Mouse (Mus musculus) heart, postnatal 10 days (tissue): ENCODE results near the gene Gm28729. TPM values are rescaled to one million over a fixed set of nuclear protein-coding genes. Genes with fewer than 3 reads are reported as not detected.
"Not testable (repeated sequence)": the region's sequence is repeated elsewhere in the genome, so short reads cannot be mapped to it uniquely, and the experiment has no call there.

ENCODE experiments used
- DNase-seq, 2 experiments: peaks; one replicate each; pipeline ENCODE4 v3.0.0; 2021
- intact Hi-C: fragments of 180-260 bp; cut with DNase I; formaldehyde crosslinking; loops from one replicate; pipeline ENCODE4 v1.15.1; 2025
- total RNA-seq, 2 experiments: library from RNA; stranded (reverse); gene quantifications; 2 replicates each; pipeline ENCODE4 v1.2.3; 2021

Gene Gm28729
- total RNA-seq, 2 experiments from 2014 or later: not detected

DNA sequence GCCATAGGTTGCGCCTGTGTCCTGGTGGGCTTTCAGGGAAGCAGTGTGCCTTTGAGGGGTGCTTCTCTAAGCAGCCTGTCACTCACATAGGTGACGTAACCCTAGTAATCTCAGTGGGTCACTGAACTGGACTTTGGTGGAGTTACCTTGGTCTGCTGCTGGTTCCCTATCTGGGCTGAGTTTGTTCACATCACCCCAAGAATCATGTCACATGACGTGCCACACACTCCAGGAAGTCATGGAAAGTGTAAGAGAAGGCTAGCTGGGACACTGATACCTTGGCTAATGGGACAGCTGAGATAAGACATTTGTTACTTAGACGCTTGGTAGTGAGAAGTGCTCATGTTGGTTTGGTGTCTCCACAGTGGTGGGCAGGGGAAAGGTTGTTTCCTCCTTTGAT lies 947 bp upstream of the Gm28729 start:
- no peak for DNase-seq
- intact Hi-C loops: no loop called here

DNA sequence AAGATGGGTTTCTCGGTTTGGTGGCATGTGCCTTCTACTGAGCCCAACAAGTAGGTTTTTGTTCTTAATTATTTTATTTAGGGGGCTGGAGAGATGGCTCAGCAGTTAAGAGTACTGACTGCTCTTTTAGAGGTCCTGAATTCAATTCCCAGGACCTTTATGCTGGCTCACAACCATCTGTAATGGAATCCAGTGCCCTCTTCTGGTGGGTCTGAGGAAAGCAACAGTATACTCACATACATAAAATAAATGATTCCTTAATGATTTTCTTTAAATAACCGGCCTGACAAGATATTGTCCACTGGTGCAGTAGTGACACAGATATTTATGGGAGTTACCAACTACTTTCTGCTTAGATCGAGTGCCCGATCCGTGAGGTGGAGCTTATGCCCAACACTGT lies 1.9 kb downstream of the Gm28729 start:
- intact Hi-C loops: no loop called here
- DNase-seq: no peak

DNA sequence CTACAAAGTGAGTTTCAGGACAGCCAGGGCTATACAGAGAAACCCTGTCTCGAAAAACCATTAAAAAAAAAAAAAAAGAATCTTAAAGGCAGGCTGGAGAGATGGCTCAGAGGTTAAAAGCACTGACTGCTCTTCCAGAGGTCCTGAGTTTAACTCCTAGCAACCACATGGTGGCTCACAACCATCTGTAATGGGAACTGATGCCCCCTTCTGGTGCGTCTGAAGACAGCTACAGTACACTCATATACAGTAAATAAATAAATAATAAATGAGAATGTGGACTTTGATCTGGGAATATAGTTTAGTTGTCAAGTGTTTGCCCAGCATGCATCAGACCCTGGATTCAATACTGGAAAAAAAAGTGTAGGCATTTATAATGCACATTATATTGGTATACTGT lies 3.5 kb downstream of the Gm28729 start:
- DNase-seq, intact Hi-C loops: not testable (repeated sequence)

DNA sequence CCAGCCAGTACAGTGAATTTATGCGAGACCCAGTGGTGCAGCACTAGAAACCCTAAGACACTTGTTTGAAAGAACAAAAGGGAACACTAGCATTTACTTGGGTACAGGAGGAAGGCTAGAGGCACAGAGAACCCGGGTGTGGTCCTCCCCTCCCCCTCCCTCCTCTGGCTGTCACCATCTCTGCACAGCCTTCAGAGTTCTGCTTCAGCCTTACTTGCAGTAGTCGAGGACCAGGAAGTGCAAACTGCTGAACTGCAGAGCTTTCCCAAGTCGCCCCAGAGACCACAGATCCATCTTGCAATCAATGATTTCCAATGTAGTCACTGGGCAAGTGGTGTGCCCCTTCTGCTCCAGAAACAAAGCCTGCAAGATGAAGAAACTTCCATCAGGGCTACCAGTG lies 7.6 kb downstream of the Gm28729 start:
- intact Hi-C loops: no loop called here
- no peak for DNase-seq

DNA sequence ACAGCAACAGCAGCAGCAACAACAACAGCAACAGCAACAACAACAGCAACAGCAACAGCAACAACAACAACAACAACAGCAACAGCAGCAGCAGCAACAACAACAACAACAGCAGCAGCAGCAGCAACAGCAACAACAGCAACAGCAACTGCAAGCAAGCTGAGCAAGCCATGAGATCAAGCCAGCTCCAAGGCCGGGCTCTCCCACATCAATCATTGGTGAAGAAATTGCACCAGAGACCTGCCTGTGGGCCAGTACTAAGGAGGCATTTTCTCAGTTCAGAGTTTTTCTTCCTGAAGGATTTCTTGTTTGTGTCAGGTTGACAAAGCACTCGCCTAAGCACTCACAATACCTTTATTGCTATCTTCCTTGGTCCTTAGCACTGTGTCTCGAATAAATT lies 8.3 kb downstream of the Gm28729 start:
- intact Hi-C loops: no loop called here
- no peak for DNase-seq

DNA sequence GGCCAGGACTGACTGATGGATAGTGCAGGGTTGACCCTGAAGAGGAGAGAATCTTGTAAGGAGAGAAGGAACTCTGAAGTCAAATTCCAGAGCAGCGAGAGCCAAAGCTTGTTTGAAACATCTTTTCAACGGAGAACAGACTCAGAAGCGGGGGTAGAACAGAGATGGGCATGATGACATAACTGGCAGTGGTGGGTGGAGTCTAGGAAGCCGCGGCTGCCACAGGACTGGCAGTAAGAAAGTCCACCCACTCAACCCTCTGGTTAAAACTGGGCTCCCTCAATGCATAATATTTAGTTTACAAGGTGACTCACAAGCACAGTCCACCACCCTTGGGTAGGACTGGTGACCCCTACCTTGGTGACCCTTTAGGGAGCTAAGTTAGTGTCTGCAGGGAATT lies 9.3 kb downstream of the Gm28729 start:
- intact Hi-C loops: no loop called here
- no peak for DNase-seq

DNA sequence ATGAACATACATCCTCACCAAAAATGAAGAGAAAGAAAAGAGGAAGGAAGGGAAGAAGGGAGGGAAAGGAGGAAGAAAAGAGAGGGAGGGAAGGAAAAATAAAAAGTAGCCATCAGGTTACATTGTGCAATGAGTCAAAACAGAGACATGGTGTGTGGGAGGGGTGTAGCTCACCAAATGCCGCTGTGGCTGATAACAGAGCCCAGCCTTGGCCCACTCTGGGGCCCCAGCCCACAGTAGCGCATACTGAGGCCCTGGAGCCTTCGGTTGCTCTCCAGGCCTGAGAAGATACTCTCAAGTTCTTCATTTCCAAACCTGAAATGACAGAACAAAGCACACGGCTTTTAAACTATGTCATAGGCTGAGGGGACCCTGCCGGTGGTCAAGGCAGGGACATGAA lies 10.8 kb downstream of the Gm28729 start:
- intact Hi-C loops: no loop called here
- DNase-seq: no peak

DNA sequence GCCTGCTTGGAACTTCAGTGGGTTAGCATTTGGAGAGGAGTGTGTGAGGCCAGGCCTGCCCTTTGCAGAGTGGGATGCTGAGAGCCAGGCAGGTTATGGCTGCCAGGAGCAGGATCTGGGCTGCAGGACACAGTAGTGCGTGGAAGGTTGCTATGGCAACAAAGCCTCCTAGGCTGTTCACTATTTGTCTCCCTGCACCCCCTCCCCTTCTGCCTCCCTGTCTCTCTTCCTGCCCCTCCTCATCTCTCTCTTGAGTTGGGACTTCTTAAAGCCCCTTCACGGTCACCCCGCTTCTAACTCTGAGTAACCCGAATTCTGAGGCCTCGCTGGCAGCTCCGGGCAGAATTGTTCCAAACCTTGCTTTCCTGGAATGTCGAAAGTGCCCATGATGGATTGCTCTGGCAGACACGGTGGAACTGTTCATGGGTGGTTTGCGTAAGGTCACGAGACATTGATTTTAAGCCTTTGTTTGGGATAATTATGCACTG lies 19.0 kb downstream of the Gm28729 start:
- intact Hi-C loops: no loop called here
- DNase-seq: peak in 1 of 2 experiments; percentile 10

DNA sequence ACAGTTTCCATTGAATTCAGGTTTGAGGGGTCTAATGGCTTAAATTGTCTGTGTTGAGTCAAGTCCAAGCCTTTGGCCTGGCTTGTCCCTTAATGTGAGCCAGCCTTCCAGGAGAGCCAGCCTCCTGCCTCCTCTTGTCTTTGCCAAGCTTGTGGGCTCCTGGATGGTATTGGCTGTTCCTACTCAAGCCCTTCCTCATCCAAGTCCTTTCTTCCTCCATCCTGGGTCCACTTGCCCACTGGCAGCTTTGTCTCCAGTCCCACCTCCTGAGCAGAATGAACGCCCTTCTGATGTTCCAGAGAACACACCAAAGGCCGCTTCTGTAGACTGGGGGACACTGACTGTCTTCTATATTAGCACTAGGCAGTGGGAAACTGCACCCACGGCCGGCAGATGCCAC lies 19.9 kb downstream of the Gm28729 start:
- DNase-seq: no peak
- intact Hi-C loops: no loop called here

DNA sequence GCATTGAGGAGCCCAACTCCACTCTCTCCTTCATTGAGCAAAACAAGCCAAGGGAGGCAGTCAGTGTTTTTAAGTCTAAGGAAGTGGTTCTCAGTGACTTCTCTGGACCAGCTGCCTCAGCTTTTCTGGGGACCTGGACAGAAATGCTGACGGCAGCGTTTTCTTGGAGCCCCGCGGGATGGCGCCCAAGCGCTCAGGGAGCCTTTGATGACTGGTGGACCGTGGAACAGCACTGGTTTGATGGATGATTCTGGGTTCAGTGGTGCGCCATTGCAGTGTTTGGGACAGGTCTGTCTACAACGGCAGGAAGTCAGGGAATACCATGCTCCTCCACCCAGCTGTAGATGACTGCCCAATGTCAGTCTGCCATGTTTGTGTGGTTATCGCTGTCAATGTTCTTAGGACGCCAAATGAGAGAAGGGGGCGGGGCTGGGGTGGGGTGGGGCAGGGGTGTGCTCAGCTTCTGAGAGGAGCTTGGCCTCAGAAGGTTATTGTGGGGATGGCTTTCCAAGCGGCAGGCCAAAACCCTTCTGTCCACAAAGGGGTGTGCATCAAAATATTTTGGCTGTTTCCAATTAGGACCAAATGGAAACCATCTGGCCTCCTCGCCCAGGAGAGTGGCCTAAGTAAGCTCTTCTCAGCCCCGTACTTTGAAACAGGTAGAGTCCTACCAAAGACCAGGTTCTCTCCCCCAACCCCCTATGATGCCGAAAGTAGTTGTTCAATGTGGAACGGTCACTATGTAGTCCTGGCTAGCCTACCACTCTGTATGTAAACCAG lies 20.8 kb downstream of the Gm28729 start:
- intact Hi-C loops: no loop called here
- DNase-seq: no peak

DNA sequence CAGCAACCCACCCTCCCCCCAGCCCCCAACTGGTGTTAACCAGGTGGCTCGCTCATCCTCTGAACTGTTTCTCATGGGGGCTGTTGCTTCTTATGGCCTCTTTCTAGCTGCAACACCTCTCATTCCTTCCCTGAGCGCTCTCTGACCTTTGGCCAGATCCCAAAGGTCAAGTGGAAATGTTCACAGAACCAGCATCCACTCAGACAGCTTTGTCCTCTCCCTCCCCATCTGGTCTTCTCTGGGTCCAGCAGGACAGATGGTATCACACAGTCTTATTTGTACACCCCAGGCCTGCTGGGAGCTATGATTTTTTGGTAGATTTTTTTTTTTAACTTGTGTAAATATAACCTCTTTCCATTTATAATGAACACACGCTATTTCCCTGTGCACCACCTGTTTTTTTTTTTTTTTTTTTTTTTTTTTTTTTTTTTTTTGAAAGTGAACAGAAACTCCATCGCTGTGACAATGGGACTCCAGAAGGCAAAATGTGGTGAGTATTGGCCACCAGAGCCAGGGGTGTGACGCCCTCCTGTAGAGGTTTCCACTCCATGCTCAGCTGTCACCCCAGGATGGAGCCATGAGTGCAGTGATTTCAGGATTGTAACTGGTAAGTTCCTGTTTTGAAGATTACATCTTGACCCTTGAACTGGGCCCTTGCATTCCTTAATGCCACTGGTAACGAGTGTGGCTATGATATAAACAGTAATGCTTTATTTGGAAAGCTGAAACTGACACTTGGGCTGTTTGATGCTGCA lies 22.0 kb downstream of the Gm28729 start:
- intact Hi-C loops: no loop called here
- DNase-seq: no peak

DNA sequence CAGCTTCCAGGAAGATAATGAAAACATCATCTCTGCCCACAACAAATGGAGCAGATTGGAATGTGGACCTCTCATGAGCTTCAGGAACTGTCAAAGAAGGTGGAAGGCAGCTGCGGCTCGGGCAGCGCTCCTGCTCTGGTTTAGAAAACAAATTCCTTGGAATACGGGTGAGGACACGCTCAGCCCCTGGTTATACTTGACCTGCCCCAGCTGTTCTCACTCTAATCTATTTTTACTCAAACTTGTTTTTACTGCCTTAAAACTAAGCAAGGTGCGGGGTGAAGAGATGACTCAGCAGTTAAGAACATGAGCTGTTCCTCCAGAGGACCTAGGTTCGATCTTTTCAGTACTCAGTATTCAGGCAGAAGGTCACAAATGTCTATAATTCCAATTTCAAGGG lies 23.8 kb downstream of the Gm28729 start:
- DNase-seq: no peak
- intact Hi-C loops: no loop called here

DNA sequence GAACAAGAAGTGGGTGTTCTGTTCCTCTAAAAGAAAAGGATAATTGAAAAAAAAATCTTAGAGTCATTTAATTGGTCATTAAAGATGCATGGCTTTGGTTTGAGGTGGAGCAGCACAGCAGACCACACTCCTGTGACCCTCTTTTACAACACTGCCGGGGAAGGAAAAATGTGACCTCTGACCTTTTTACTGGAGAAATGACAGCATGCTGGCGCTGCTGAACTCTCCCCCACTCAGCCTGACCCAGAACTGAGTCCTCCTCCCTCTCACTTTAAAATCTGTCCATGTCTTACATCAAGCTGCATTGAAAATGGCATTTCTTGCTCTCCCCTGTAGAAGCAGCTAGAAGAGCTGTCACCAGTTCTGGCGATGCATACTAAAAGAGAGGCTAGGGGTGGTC lies 31.9 kb downstream of the Gm28729 start:
- no peak for DNase-seq
- intact Hi-C loops: loop anchor here (2.0 kb wide), 1 partner anchor 208 kb away; no protein-coding TSS in a partner anchor

DNA sequence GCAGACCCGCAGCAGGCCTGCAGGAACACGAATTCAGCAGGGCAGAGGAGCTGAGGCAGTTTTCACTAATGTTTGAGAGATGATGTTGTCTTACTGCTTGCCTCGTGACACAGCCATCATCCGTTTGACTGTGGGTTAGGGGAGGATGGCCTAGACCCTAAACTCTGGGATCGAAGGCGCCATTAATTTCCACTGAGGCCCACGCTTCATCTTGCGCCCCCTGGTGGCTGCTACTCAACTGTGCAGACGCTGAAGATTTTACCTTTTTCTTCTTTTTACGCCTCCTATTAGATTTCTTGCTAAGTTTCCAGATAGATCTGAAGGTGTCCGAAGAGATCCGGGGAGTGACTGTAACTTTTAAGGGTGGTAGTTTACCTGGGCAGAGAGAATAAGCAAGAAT lies 33.3 kb downstream of the Gm28729 start:
- intact Hi-C loops: loop anchor here (1.0 to 2.0 kb wide), 2 partner anchors 142 to 207 kb away; no protein-coding TSS in a partner anchor
- DNase-seq: peak; percentile 21 to 62

DNA sequence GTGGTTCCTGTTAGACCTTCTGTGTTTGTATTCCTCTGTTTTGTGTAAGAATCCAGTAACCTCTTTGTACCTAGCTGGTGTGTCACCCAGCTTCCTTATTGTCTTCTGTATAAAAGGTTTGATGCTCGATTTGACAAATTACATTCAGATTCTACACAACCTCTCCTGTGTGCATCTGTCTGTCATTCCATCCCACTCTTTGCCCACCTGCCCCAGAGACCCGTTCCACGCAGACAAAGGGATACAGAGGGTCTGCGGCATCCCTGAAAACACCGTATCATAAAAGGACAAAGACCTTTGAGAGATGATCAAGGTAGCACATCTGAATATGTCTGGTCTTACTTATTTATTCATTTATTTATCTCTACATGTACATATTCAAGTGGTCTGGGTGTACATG lies 37.2 kb downstream of the Gm28729 start:
- DNase-seq, intact Hi-C loops: not testable (repeated sequence)

DNA sequence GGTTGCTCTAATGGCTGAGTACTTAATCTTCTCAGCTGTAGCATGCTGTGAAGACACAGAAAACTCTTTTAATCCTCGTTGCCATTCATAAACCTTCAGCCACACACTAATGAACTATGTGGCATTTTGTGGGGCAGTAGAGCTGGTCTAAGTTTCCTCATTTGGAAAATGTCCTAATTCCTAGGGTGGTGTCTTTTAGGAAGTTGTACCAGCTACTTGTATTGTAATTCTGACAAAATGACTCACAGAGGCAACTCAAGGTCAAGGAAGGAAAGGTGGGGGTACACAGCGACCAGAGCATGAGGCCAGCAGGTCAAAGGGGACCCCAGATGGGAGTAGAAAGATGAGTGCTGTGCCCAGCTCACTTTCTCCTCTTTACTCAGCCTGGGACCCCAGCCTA lies 41.4 kb downstream of the Gm28729 start:
- intact Hi-C loops: no loop called here

DNA sequence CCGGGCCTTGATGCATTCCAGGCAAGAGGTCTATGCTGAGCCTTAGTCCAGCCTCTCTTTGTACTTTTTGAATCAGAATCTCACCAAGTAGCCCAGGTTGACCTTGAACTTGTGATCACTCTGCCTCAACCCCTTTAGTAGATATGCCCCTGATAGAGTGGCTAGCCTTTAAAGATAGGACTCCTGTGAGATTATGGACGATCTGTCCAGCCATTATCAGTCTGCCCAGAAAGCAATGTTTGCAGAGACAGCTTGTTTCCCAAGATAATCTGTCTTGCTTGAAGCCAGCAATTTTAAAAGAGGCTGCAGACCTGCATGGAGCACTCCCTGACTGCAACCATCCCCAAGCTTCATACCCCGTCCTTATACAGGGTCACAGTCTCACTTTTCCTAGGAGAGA lies 42.0 kb downstream of the Gm28729 start:
- intact Hi-C loops: no loop called here

More for the DNA sequence above, 41.4 kb downstream of the Gm28729 start:
- no peak for DNase-seq

DNA sequence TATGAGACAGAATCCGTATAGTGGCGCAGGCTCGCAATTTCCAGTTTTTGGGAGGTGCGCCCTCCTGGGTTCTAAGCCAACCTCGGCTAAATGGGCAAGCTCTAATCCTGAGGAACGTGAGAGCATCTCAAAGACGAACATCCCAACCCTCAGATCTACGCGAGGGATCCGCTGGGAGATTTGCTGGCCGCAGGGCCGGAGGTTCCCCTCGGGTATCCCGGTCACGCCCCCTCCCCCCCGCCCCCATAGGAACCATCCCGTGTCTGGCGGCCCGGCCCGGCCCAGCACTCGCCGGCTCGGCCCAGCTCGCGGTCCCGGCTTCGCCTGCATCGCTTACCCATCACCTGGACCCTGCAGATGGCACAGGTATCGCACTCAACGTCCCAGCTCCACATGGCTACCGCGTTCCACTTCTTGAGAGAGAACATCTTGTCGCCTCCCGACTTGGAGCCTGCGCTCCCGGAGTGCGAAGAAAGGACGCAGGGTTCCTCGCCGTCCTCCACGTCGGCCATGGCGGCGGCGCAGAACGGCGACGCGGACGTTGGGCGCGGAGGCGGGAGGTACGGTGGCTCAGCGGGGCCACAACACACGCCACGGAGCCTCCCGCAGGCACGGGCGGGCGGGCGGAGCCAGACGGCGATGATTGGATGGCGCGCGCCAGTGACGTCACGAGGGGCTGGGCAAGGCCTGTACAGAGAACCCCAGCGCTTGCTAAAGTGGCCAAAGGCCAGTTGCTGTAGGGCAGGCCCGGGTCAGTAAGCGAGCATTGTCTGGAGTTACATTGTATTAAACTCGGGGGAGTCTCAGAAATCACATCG lies 46.8 kb downstream of the Gm28729 start, which contains the start of gene Rnf7:
TSS of gene Rnf7 (minus strand) at position 605 of the 818 bp plus-strand sequence.
- intact Hi-C loops: loop anchor here (2.0 kb wide), 1 partner anchor 39 kb away; no protein-coding TSS in a partner anchor

More for the DNA sequence above, 42.0 kb downstream of the Gm28729 start:
- DNase-seq: no peak

DNA sequence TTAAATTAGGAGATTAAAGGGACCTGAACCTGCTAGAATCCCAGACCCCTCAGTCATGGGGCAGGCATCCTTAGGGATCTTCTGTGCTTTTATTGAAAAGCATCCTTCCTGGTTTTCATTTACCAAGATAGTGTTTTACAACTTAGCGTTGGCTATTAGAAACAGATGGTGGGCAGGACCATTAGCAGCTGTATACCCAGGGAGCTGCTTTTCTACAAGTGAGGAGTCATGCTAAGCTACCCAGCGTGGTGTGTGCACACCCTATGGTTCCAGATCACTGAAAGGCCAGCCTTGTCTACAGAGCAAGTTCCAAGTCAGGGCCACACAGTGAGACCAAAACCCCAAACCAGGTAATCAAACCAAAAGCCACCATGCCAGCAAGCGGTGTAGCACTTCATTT lies 52.7 kb downstream of the Gm28729 start:
- intact Hi-C loops: no loop called here
- DNase-seq: no peak

More for the DNA sequence above, 46.8 kb downstream of the Gm28729 start, which contains the start of gene Rnf7:
- peak; percentile 99 to 100 for DNase-seq

DNA sequence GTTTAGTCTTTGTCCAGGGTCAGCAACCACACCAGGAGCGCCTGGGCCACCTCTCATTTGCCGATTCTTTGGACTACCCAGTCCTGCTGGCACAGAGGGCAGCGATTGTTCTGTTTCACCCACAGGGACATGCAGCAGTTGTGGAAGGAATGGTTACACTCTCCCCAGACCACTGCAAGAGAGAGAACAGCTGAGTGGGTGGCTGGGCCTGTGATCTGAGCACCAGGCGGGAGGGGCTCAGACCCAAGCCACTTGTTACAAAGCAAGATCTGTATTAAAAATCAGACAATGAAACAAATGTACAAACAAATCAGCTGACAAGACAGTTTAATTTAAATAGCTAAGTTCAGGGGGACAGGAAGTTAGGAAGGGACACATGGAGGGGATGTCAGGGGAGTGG lies 53.4 kb downstream of the Gm28729 start:
- DNase-seq, intact Hi-C loops: not testable (repeated sequence)
